Mouse (Mus musculus): ENCODE data around the gene Akr1c13.
"Not testable (repeated sequence)": the region's sequence is repeated elsewhere in the genome, so short reads cannot be mapped to it uniquely, and the experiment has no call there.

The Akr1c13 gene

GRCm38 (mm10) chr13:4190904-4191303 lies at the start of gene Akr1c13:
Akr1c13 (plus strand) TSS chr13:4191150.
- in situ Hi-C loops (cut with MboI, MseI) = loop anchor here in 1 of 2 experiments (5.0 kb wide), 1 partner anchor 86 kb away; the partner anchor contains the start of gene Akr1c12

- in situ Hi-C loops (cut with MboI, MseI) = loop anchor here in 1 of 2 experiments (5.0 kb wide), 1 partner anchor 133 kb away; the partner anchor contains the start of gene Akr1c12
Observed at GRCm38 (mm10) chr13:4144261-4144660, 46.7 kb upstream of the Akr1c13 start.

GRCm38 (mm10) chr13:4150518-4150917 lies 40.4 kb upstream of the Akr1c13 start, which contains the start of gene Akr1c18:
Akr1c18 (minus strand) TSS chr13:4150654.
- in situ Hi-C loops (cut with MboI, MseI) = no loop called here

GRCm38 (mm10) chr13:4152908-4153307 lies 38.0 kb upstream of the Akr1c13 start:
- in situ Hi-C loops (cut with MboI, MseI) = no loop called here

GRCm38 (mm10) chr13:4153593-4153992 lies 37.4 kb upstream of the Akr1c13 start:
- in situ Hi-C loops (cut with MboI, MseI) = no loop called here

- in situ Hi-C loops (cut with MboI, MseI) = no loop called here
Observed at GRCm38 (mm10) chr13:4155286-4155685, 35.7 kb upstream of the Akr1c13 start.

GRCm38 (mm10) chr13:4168006-4168405 lies 22.9 kb upstream of the Akr1c13 start:
- in situ Hi-C loops (cut with MboI, MseI) = no loop called here

- in situ Hi-C loops (cut with MboI, MseI) = no loop called here
Observed at GRCm38 (mm10) chr13:4172978-4173377, 18.0 kb upstream of the Akr1c13 start.

GRCm38 (mm10) chr13:4181321-4181720 lies 9.6 kb upstream of the Akr1c13 start:
- in situ Hi-C loops (cut with MboI, MseI) = not testable (repeated sequence)

- in situ Hi-C loops (cut with MboI, MseI) = no loop called here
Observed at GRCm38 (mm10) chr13:4183116-4183515, 7.8 kb upstream of the Akr1c13 start.

GRCm38 (mm10) chr13:4186641-4187411 lies 4.1 kb upstream of the Akr1c13 start:
- in situ Hi-C loops (cut with MboI, MseI) = not testable (repeated sequence)

- in situ Hi-C loops (cut with MboI, MseI) = no loop called here
Observed at GRCm38 (mm10) chr13:4188174-4188573, 2.8 kb upstream of the Akr1c13 start.

- in situ Hi-C loops (cut with MboI, MseI) = loop anchor here in 1 of 2 experiments (5.0 kb wide), 1 partner anchor 85 kb away; the partner anchor contains the start of gene Akr1c12
Observed at GRCm38 (mm10) chr13:4192511-4192910, 1.6 kb downstream of the Akr1c13 start.

GRCm38 (mm10) chr13:4206147-4206903 lies 15.4 kb downstream of the Akr1c13 start:
- in situ Hi-C loops (cut with MboI, MseI) = no loop called here

GRCm38 (mm10) chr13:4211560-4212299 lies 20.8 kb downstream of the Akr1c13 start:
- in situ Hi-C loops (cut with MboI, MseI) = no loop called here

GRCm38 (mm10) chr13:4212309-4212708 lies 21.4 kb downstream of the Akr1c13 start:
- in situ Hi-C loops (cut with MboI, MseI) = no loop called here

GRCm38 (mm10) chr13:4215496-4215895 lies 24.5 kb downstream of the Akr1c13 start:
- in situ Hi-C loops (cut with MboI, MseI) = not testable (repeated sequence)

- in situ Hi-C loops (cut with MboI, MseI) = no loop called here
Observed at GRCm38 (mm10) chr13:4228441-4228840, 37.5 kb downstream of the Akr1c13 start, which contains the start of gene Akr1c19. Akr1c19 (plus strand) TSS chr13:4228700.

GRCm38 (mm10) chr13:4230841-4231623 lies 40.1 kb downstream of the Akr1c13 start:
- in situ Hi-C loops (cut with MboI, MseI) = no loop called here

- in situ Hi-C loops (cut with MboI, MseI) = no loop called here
Observed at GRCm38 (mm10) chr13:4233135-4233534, 42.2 kb downstream of the Akr1c13 start.
